Mouse (Mus musculus): ENCODE measurements around the gene Gm17267. TPM values are rescaled to one million over a fixed set of nuclear protein-coding genes. Genes with fewer than 3 reads are reported as not detected.
"Not testable (repeated sequence)": the region's sequence is repeated elsewhere in the genome, so short reads cannot be mapped to it uniquely, and the experiment has no call there.

Gm17267 gene
- not detected in 2 replicates for polyA plus RNA-seq (2015; fragmentation: Nextera tagmentation; extraction: Ambion mirVana)

DNA sequence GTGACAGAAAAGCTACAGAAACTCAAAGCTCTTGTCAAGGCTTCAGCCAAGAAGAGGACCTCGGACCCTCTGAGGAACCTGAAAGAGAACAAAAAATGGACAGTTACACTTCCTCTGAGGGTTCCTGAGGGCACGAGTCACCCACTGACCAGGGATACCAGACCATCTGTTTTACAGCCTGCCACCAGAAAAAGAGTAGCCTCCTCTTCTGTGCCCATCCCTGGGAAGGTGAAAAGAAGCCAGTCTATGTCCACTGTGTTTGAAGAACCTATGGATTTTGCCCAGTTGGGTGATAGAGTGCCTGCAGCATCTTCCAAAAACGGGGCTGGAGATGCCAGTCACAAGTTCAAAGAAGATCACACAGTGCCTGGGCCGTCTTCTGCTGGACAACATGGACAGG, at the start of gene Gm17267:
TSS of gene Gm17267 (plus strand) at position 301 of the 400 bp plus-strand sequence.
- not testable (repeated sequence) for H3K4me1 ChIP-seq (ENCODE audit: control insufficient read depth, insufficient read depth, low read length); H3K27ac ChIP-seq (ENCODE audit: low read length); H3K27me3 ChIP-seq (ENCODE audit: control insufficient read depth, insufficient read depth, low read length); H3K4me2 ChIP-seq (ENCODE audit: low read depth, low read length); H3K9me3 ChIP-seq (replicated peaks; ENCODE audit: control insufficient read depth, low read length); H3K4me3 ChIP-seq (replicated peaks; ENCODE audit: low read length); H3K9ac ChIP-seq (ENCODE audit: low read length); ATAC-seq (ENCODE audit: insufficient read depth, low FRiP score); H3K36me3 ChIP-seq (ENCODE audit: control insufficient read depth, insufficient read depth, low read length)
- no CpG with 5 or more reads among the region's 4 CpGs for WGBS

All from stomach, embryonic 16.5 days (tissue).